Mouse (Mus musculus) thymus, adult 2 months (tissue): ENCODE measurements around the gene Il34.

ENCODE experiments used
- CTCF ChIP-seq: fragments of 200-500 bp; IDR thresholded peaks from 2 replicates; pipeline ENCODE4 v1.5.1; 2012; ENCODE audit warnings: mild to moderate bottlenecking, control low read depth, low read length, moderate library complexity, borderline replicate concordance; ENCODE audit not compliant: control insufficient read depth, poor library complexity, insufficient read depth; ENCODE audit errors: extremely low read depth
- POLR2A ChIP-seq: fragments of 200-500 bp; IDR thresholded peaks from 2 replicates; pipeline ENCODE4 v1.6.1; 2012; ENCODE audit warnings: mild to moderate bottlenecking, low read length, control low read depth, moderate library complexity; ENCODE audit not compliant: control insufficient read depth, poor library complexity, insufficient read depth; ENCODE audit errors: extremely low read depth

DNA sequence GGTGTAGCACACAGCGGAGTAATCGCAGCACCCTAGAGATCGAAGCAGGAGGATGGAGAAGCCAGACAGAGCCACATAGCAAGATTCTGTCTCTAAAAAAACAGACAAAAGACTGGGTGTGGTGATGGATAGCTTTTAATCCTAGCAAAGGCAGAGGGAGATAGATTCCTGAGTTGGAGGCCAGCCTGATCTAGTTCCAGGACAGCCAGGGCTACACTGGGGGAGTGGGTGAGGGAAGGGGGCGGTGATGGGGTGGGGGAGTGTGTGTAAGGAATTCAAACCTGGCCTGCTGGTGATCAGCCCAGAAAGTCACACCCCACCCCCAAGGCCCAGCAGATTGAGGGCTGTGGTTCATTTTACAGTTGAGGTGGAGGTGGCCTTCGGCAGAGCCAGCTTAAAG is 49.5 kb downstream of the Il34 start:
- no peak for TF ChIP-seq CTCF
- TF ChIP-seq POLR2A = no peak
